Mouse (Mus musculus) lung, adult 2 months (tissue): ENCODE results near the gene Napepld.

Experiments used
- CTCF ChIP-seq: fragments of 200-500 bp; IDR thresholded peaks from 2 replicates; pipeline ENCODE4 v1.5.1; 2011; ENCODE audit warnings: mild to moderate bottlenecking, low read length, control low read depth; ENCODE audit not compliant: insufficient read depth
- POLR2A ChIP-seq: fragments of 200-500 bp; IDR thresholded peaks from 2 replicates; pipeline ENCODE4 v1.6.1; 2011; ENCODE audit warnings: low read depth, mild to moderate bottlenecking, control low read depth, low read length, borderline replicate concordance; ENCODE audit errors: extremely low read depth

GRCm38 (mm10) chr5:21683811-21684210 is 17.4 kb downstream of the Napepld start:
- TF ChIP-seq CTCF (no peak), POLR2A (no peak)
